Mouse (Mus musculus) kidney, adult 9 months (tissue): ENCODE data around the gene Lsm14a.

Experiments used
- DNase-seq: peaks from one replicate; pipeline ENCODE4 v3.0.0; 2022

The Lsm14a gene

DNA sequence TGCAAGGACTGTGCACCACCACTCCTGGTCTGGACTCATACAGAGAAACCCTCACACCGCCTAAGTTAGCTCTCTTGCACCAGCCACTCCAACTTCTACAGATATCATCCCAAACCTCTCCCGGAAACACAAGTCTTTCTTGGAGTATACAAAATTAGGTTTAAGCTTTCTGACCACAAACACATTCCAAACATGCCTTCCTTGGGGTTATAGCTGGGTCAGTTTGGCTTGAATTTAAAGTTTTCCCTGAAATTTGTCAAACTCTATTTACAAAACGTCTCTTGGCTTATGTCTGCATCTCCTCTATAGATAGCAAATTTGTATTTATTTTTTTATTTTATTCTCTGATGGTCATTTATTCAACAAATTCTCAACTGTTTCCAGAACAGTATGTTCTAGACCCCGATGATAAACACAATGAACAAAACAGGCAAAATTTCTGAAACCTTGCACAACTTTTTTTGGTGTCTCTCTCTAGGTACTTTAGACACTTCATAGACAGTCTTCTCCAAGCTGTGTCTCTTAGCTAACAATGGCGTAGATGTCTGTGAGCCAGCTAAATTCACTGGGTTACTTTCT is 83.8 kb downstream of the Lsm14a start:
- DNase-seq = no peak

DNA sequence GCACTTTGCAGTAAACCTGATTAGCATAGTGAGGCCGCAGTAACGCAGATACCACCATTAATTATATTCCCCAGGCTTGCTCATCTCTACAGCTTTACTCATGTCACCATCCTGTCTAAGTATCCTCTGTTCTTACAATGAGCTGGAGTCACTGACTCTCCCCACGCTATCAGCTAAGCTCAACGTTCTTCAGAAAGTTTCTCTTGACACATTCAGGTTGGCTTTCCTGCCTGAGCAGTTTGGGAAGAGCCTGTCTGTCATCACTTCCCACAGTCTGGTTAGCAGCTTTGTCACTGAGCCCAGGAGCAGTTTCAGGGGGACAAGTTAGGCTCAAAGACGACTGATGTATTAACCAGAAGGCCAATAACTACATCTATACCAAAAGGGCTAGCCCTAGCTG is 84.5 kb downstream of the Lsm14a start:
- no peak for DNase-seq

DNA sequence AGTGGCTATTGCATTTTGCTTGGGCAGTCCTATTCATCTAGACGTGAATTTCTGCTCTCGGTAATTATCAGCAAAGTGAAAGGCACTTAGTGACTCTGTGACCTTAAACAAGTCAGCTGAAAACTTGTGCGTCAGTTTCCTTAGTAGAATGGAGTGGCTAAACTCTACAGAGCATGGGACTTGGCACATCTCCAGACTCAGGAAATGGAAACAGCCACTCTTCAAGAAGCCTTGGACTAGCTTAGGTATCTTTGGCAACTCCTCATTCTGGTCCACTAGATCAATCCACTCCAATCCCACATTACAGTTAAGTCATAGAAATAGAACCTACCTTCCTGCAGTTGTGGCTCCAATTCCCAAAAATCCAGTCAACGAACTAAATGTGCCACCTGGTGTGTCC is 87.7 kb downstream of the Lsm14a start:
- DNase-seq = peak; percentile 76

DNA sequence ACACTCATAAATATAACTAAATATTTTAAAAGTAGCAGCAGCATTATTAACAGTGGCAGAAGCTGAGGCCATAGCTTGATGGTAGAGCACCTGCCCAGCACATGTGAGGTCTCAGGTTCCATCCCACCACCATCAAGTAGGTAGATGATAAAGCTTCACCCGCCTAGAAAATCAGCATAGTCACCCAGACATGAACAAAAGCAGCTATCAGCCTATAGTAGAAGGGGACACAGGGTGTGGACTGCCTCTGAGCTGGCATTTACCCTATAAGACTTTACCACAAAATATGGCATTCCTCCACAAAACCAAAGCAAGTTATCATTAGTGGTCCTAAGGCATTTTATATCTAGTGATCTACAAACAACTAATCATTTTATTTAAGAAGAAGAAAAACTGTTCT is 90.5 kb downstream of the Lsm14a start:
- DNase-seq = no peak

DNA sequence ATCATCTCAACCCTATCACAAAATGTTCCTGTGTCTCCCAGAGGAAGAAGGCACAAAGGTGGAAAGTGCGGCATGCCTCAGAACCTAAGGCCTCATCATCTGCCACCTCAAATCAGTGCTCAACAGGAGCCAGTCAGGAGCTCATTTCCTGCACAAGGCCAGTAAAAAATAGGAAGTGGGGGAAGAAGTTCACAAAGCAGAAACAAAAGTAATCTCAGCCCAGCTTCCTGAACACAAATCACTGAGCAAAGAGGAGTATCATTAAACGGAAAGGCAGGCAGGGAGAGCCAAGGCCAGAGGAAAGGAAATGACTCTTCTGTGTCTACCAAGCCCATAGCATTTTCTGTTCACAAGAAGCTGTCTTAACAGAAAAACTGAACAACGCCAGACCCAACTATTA is 91.2 kb downstream of the Lsm14a start:
- peak; percentile 68 for DNase-seq

DNA sequence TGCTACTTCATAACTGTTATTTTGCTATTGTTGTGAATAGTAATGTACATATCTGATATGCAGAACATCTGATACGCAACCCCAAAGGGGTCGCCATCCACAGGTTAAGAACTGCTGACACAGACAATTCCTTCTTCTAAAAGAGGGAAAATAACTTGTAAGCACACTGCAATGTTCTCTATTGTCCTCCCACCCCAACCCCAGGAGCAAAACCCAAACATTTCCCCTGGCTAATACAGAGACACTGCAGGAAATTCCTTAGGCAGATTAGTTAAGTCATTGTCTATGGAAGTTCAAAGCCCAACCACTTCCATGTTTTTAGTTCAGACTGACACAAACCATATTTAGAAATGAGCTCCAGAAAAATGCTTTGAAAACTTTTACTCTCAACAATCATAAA is 94.3 kb downstream of the Lsm14a start:
- no peak for DNase-seq

DNA sequence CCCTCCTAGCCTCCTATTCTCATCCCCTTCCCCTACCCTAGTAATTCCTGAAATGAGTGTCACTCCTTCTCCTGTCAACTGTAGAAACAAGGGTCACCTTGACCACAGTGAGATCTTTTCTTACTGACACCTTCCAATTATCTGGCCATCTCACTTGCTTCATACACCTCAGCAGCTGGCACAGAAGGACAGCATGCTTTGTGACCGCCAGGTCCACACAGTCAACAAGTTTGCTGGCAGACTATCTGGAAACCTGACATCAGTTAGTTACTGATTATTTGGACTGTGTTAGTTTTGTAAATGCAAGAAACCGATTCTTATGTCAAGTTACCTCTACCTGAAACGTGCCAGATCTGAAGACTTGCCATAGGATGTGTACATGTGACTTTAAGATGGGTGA is 97.0 kb downstream of the Lsm14a start:
- DNase-seq = no peak
